Mouse (Mus musculus): ENCODE measurements around the gene Gm10377. TPM values are rescaled to one million over a fixed set of nuclear protein-coding genes. Genes with fewer than 3 reads are reported as not detected.
"Not testable (repeated sequence)": the region's sequence is repeated elsewhere in the genome, so short reads cannot be mapped to it uniquely, and the experiment has no call there.

The Gm10377 gene
- not detected for total RNA-seq (2021)
- long read RNA-seq, experiment 1, result 0 reads
- long read RNA-seq, experiment 2, result 0 reads

DNA sequence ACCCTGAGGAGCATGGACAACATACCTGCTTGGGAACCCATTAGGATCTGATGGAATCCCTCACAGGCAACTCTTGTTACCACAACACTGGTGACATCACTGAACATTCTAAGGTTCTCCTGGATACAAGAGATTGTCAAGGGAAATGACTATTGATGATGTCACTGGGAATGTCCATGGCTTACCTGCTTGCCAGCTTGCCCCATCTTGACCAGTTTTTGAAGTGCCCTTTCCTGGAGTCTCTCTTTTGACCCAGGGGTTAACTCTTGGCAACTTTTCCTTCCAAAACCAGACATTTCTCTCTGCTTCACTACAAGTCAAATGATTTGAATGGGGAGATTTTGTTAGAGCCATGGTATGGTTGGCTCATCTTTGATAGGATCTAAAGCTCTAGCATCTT lies at the start of gene Gm10377:
Gene Gm10377, minus strand, starts transcription at position 101 of the 400 bp plus-strand sequence.
- not testable (repeated sequence) for DNase-seq

DNA sequence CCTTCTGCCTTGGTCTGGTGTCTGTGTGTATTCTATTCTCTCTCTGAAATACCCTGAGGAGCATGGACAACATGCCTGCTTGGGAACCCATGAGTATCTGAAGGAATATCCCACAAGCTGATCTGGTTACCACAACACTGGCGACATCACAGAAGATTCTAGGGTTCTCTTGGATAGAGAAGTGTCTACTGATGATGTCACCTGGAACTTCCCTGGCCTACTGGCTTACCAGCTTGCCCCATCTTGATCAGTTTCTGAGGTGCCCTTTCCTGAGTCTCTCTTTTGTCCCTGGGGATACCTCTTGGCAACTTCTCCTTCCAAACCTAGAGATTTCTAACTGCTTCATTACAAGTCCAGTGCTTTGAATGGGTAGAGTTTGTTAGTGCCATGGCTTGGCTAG lies 29.1 kb downstream of the Gm10377 start, which contains the start of gene Gm3015:
Gene Gm3015, minus strand, starts transcription at position 101 of the 400 bp plus-strand sequence.
- not testable (repeated sequence) for DNase-seq

Other genes with a start within 250 kb of the Gm10377 start
- gene Gm17124, start 198.1 kb downstream of the Gm10377 start, total RNA-seq (2021), result not detected
- not detected for gene Gm3633, start 156.1 kb downstream of the Gm10377 start, total RNA-seq (2021)
- gene Gm10378, start 142.0 kb downstream of the Gm10377 start, total RNA-seq (2021), result not detected
- not detected for gene Gm3015, start 29.2 kb downstream of the Gm10377 start, total RNA-seq (2021)
- gene Gm21977, start 55.5 kb upstream of the Gm10377 start, total RNA-seq (2021), result not detected
- gene Gm8082, start 195.6 kb upstream of the Gm10377 start, total RNA-seq (2021), result not detected
- gene Gm10376, start 217.6 kb upstream of the Gm10377 start, total RNA-seq (2021), result not detected